Mouse (Mus musculus) urinary bladder, postnatal 4 days (tissue): Measurements from ENCODE around the gene Etv6.

Source experiments
- DNase-seq, 2 experiments: peaks; one replicate each; pipeline ENCODE4 v3.0.0; 2021 to 2022; ENCODE audit warnings: low spot score in 2 of 2

The Etv6 gene

GRCm38 (mm10) chr6:134251364-134251763 lies 215.9 kb downstream of the Etv6 start:
- DNase-seq = no peak

GRCm38 (mm10) chr6:134252081-134252755 lies 216.7 kb downstream of the Etv6 start:
- no peak for DNase-seq

- no peak for DNase-seq
Measured at GRCm38 (mm10) chr6:134256369-134256768, 220.9 kb downstream of the Etv6 start.

GRCm38 (mm10) chr6:134259913-134260312 lies 224.4 kb downstream of the Etv6 start:
- DNase-seq = no peak

GRCm38 (mm10) chr6:134261904-134262303 lies 226.4 kb downstream of the Etv6 start:
- no peak for DNase-seq

- no peak for DNase-seq
Measured at GRCm38 (mm10) chr6:134262383-134262782, 226.9 kb downstream of the Etv6 start.

- DNase-seq = no peak
Measured at GRCm38 (mm10) chr6:134262911-134263607, 227.6 kb downstream of the Etv6 start.

GRCm38 (mm10) chr6:134273884-134274283 lies 238.4 kb downstream of the Etv6 start:
- DNase-seq = no peak

GRCm38 (mm10) chr6:134276954-134277353 lies 241.5 kb downstream of the Etv6 start:
- no peak for DNase-seq

GRCm38 (mm10) chr6:134282095-134282494 lies 246.6 kb downstream of the Etv6 start:
- no peak for DNase-seq

- no peak for DNase-seq
Measured at GRCm38 (mm10) chr6:134291823-134292222, 256.3 kb downstream of the Etv6 start.

- DNase-seq = no peak
Measured at GRCm38 (mm10) chr6:134292404-134292803, 256.9 kb downstream of the Etv6 start.

GRCm38 (mm10) chr6:134293615-134294508 lies 258.4 kb downstream of the Etv6 start:
- no peak for DNase-seq

GRCm38 (mm10) chr6:134297884-134298619 lies 262.6 kb downstream of the Etv6 start:
- no peak for DNase-seq

- no peak for DNase-seq
Measured at GRCm38 (mm10) chr6:134301951-134302350, 266.5 kb downstream of the Etv6 start.

- DNase-seq = no peak
Measured at GRCm38 (mm10) chr6:134311346-134311745, 275.8 kb downstream of the Etv6 start.

GRCm38 (mm10) chr6:134312571-134312970 lies 277.1 kb downstream of the Etv6 start:
- DNase-seq = no peak

GRCm38 (mm10) chr6:134317371-134317770 lies 281.9 kb downstream of the Etv6 start:
- DNase-seq = no peak
